Mouse (Mus musculus): Measurements from ENCODE around the gene Olfr1198.

Gene Olfr1198

DNA sequence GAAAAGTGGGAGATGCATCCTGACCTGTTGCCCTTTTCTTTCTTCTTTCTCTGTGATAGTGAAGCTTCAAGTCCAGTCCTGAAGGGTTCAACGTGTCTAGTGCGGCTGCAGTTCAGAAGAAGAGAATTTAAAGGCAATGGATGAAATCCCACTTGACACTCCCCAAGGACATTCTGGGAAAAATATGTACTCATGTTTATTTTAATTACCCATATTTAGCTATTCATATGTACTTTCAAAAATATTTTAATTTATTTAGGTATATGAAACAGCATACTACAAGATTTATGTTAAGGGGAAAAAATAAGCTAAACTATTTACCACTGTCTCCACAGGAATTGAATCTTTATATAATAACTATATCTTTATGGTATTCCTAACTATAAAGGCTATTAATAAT lies at the start of gene Olfr1198:
Gene Olfr1198, minus strand, starts transcription at position 101 of the 400 bp plus-strand sequence.
- DNase-seq (ENCODE audit: low spot score) = no peak

DNA sequence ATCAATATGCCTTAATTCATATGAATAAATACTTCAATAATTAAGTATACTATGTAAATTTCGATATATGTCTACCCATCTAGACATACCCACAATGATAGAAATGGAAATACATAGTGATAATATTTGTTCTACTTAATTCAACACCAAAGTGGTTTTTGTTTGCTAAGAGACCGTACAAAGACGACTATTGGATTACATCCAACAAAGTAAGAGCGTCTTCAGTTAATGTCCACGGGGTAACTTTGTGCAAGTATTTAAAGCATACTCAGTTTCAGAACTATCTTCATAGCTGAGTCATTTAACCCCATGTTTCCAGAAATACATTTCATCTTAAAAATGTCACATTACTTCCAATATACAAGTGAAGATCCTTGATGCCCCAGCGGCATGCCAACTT lies 41.6 kb upstream of the Olfr1198 start, which contains the start of gene Olfr1201:
Gene Olfr1201, plus strand, starts transcription at position 301 of the 400 bp plus-strand sequence.
- no peak for DNase-seq (ENCODE audit: low spot score)

- no peak for DNase-seq (ENCODE audit: low spot score)
These were observed 19.2 kb upstream of the Olfr1198 start, which contains the start of gene Olfr1200 for GRCm38 (mm10) chr2:88770388-88770787. Olfr1200 (minus strand) TSS chr2:88770488.

GRCm38 (mm10) chr2:88760369-88760768 lies 9.2 kb upstream of the Olfr1198 start, which contains the start of gene Olfr1199:
Olfr1199 (minus strand) TSS chr2:88760469.
- DNase-seq (ENCODE audit: low spot score) = no peak

DNA sequence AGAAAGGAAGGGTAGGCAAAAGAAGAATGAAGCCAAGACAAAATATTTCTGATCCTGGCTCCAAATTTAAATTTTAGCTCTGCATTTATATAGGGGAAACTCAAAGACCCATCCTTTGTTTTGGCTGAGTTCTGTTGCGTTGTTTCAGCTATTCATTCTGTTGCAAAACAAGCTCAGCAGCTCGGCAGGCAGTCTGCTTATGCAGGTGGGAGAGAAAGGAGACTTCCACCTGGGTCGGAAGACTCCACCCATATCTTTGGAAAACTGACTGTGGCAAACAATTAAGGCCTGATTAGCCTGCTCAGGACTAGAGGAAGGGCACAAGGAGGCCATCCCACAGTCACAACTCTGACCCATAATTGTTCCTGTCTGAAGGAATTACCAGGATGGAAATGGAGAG lies 7.8 kb downstream of the Olfr1198 start:
- no peak for DNase-seq (ENCODE audit: low spot score)

- no peak for DNase-seq (ENCODE audit: low spot score)
These were observed 18.9 kb downstream of the Olfr1198 start, which contains the start of gene Olfr1197 for GRCm38 (mm10) chr2:88732266-88732665. Olfr1197 (minus strand) TSS chr2:88732366.

DNA sequence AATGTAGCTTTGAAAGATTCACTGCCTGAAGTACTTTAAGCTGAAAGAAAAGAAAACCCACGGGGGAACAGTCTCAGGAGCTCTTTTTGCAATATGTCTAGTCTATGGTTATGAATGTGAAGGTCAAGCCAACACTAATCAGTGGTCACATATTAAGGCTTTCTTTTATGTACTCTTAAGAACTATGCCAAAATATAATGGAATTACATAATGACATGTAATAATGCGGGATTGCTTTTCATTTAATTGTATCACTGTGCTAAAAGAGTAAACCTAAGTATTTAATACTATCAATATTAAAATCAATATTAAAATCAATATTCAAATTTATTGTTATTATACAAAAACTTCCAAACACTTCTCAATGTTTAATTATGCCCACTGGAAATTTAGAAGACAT lies 46.7 kb downstream of the Olfr1198 start, which contains the start of gene Olfr1196:
Gene Olfr1196, minus strand, starts transcription at position 101 of the 400 bp plus-strand sequence.
- no peak for DNase-seq (ENCODE audit: low spot score)
